Mouse (Mus musculus): ENCODE measurements around the gene Gm33815. TPM values are rescaled to one million over a fixed set of nuclear protein-coding genes. Genes with fewer than 3 reads are reported as not detected.
"Not testable (repeated sequence)": the region's sequence is repeated elsewhere in the genome, so short reads cannot be mapped to it uniquely, and the experiment has no call there.

Gene Gm33815
- not detected in 2 replicates for total RNA-seq (2015)
- total RNA-seq (2017), result not detected in 2 replicates

GRCm38 (mm10) chrY:69320832-69321231 is at the start of gene Gm33815:
TSS of gene Gm33815 (plus strand) at chrY:69321132.
- not testable (repeated sequence) for ATAC-seq (ENCODE audit: poor library complexity, severe bottlenecking)
